Mouse (Mus musculus) limb, embryonic 12.5 days (tissue): ENCODE data around the gene Reln. TPM values are rescaled to one million over a fixed set of nuclear protein-coding genes. Genes with fewer than 3 reads are reported as not detected.

Experiments used
- ATAC-seq: fragments of 200-750 bp; cut with Nextera tagmentation; 2 replicates; pipeline ENCODE4 v1.8.0; 2017; ENCODE audit warnings: low read depth, moderate TSS enrichment; ENCODE audit not compliant: insufficient number of reproducible peaks, insufficient read depth, low FRiP score, low TSS enrichment
- H3K27ac ChIP-seq: fragments of 300-500 bp; sonication (generic); 2 replicates; pipeline ENCODE4 v1.5.1; 2016; ENCODE audit warnings: mild to moderate bottlenecking, moderate library complexity
- H3K27me3 ChIP-seq: fragments of 300-500 bp; sonication (generic); 2 replicates; pipeline ENCODE4 v1.6.1; 2016; ENCODE audit warnings: mild to moderate bottlenecking, moderate library complexity
- H3K36me3 ChIP-seq: fragments of 300-500 bp; sonication (generic); 2 replicates; pipeline ENCODE4 v1.6.1; 2016; ENCODE audit warnings: mild to moderate bottlenecking, moderate library complexity
- H3K4me1 ChIP-seq: fragments of 300-500 bp; sonication (generic); replicated peaks from 2 replicates; pipeline ENCODE4 v1.6.1; 2016
- H3K4me2 ChIP-seq: fragments of 300-500 bp; sonication (generic); 2 replicates; pipeline ENCODE4 v1.6.1; 2016; ENCODE audit warnings: mild to moderate bottlenecking, moderate library complexity
- H3K4me3 ChIP-seq: fragments of 300-500 bp; sonication (generic); replicated peaks from 2 replicates; pipeline ENCODE4 v1.5.1; 2016; ENCODE audit warnings: mild to moderate bottlenecking
- H3K9ac ChIP-seq: fragments of 300-500 bp; sonication (generic); replicated peaks from 2 replicates; pipeline ENCODE4 v1.6.1; 2016; ENCODE audit warnings: mild to moderate bottlenecking, moderate library complexity
- H3K9me3 ChIP-seq: fragments of 300-500 bp; sonication (generic); 2 replicates; pipeline ENCODE4 v1.6.1; 2016; ENCODE audit warnings: mild to moderate bottlenecking, moderate library complexity
- WGBS: fragments of 180-500 bp; shearing (Covaris S2); methylation state at CpG from one replicate; pipeline ENCODE4 v1.1.7; 2016; 5-methylcytosine and 5-hydroxymethylcytosine counted together
- polyA plus RNA-seq: library from polyadenylated mRNA; unstranded; fragments of >200 nt; fragmentation: Nextera tagmentation; extraction: Ambion mirVana; gene quantifications from 2 replicates; pipeline ENCODE4 v1.2.1, GENCODE M21; 2016

Gene Reln
- polyA plus RNA-seq, 1 experiment from 2014 or later: 1.7 TPM

DNA sequence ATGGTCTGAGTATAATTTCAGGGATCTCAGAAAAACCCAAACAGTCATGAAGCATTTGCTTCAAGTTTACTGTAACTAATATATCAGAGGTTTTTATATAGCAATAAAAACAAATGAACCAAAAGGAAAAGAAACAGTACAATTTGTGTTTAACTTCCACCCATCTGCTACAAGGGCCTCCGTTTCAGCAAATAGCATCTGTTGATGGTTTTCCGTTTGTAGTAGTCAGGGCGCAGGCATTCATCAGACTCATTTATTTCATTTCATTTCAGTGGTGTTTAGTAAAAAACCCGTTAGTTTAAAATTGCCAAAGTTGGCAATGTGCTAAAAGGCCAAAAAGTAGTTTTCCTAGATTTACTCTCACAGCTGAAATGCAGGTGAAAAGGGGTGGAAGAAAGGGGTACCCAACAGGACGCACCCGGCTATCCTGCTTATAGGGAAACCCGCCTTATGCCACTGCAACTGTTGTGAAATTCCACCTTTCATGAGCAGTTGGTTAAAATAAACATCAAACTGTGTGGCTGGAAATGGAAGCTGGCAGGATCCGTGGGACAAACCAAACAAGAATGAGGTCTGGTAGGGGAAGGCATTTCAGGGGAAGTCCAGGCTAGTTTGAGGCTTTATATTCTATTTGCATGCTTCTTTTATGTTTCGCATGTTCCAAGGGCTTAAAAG lies 237.6 kb downstream of the Reln start:
- no peak overlapping the region for H3K9ac ChIP-seq
- no peaks in the 10 kb centered on the region; the same call in 1 of the 2 replicates for H3K4me1 ChIP-seq
- H3K4me3 ChIP-seq: no peak overlapping the region
- H3K27ac ChIP-seq: no peak overlapping the region
- WGBS: 70% methylated on average over 9 of the region's 9 CpGs
- H3K9me3 ChIP-seq: no peaks in the 10 kb centered on the region
- H3K36me3 ChIP-seq: no peaks in the 10 kb centered on the region
- H3K4me2 ChIP-seq: no peak overlapping the region
- H3K27me3 ChIP-seq: no peaks in the 10 kb centered on the region
- ATAC-seq: no peak

DNA sequence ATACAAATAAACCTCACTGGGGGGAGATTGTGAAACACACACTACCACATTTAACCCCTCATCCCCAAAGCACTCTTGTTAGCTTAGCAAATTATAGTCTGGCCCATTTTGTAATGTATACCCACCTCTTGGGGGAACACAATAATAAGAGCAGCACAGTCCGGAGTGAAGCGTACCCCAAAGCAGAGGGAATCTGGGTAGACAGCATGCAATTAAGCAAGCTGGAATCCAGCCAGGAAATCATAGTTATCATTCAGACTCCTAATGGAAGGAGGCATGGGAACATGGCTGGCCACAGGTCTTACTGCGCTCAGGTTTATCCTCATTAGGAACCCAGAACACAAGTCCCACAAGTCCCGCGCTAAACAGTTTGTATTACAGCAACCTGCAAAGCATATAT lies 249.5 kb downstream of the Reln start:
- Histone ChIP-seq H3K9me3 (no peaks in the 10 kb centered on the region), H3K27me3 (no peaks in the 10 kb centered on the region), H3K27ac (no peak overlapping the region), H3K9ac (no peak overlapping the region), H3K36me3 (no peaks in the 10 kb centered on the region), H3K4me2 (no peak overlapping the region), H3K4me3 (no peak overlapping the region), H3K4me1 (peaks cover 5% of the 10 kb centered on the region; the same call in 1 of the 2 replicates)
- no peak for ATAC-seq
- 88% methylated on average over 5 of the region's 5 CpGs for WGBS

DNA sequence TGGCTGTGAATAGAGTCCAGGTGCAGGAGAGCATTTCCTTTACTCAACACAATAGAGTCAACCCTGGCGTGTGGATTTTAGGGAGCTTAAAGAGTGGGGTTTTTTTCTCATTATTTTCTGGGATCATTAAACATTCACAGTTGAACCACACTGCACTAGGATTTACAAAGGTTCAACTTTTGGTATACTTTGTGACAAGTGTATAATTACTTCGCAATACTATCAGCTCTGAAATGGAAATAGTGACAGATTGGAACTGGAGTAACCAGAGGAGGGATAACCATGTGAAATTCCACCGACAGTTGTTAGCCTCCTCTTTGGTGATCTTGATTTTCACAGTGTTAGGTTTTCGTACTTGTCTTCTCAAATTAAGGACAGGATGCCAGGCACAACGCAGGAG lies 250.5 kb downstream of the Reln start:
- H3K4me2 ChIP-seq: no peak overlapping the region

DNA sequence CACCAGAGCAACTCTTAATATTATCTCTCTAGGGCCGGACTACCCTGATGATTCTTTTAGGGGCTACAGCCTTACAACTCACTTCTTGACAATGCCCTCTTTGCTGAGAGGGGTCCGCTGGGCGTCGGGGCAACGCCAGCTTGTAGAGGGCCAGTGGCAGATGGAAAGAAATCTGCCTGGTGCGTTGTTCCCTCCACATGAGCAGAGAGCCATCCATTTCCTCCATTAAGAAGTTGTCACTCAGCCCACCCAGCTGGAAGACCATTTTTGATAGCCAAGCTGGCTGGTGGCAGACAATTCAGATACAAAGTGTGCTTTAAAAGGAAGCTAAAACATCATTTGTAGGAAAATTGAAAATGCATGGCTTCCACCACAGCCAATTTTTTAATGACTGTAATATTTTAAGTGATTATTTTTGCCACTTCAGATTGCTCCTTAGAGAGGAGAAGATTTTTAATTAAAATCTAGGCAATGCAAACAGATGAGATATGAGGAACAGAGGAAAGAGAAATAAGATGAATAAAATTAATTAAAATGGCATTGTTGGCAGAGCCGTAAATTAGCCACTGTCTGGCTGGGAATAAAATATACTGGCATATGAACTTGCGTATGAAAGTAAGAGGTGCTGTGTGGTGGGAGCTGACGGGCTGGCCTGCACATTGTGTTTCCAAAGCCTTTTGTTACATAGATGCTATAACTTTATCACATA lies 251.2 kb downstream of the Reln start:
- no peak overlapping the region for H3K9ac ChIP-seq
- no peaks in the 10 kb centered on the region for H3K27me3 ChIP-seq
- ATAC-seq: no peak
- H3K4me3 ChIP-seq: no peak overlapping the region
- peaks cover 3% of the 10 kb centered on the region; the same call in 1 of the 2 replicates for H3K4me1 ChIP-seq
- no peaks in the 10 kb centered on the region for H3K36me3 ChIP-seq
- H3K9me3 ChIP-seq: no peaks in the 10 kb centered on the region
- H3K27ac ChIP-seq: no peak overlapping the region
- WGBS: 56% methylated on average over 9 of the region's 9 CpGs
- no peak overlapping the region for H3K4me2 ChIP-seq

More for the DNA sequence above, 250.5 kb downstream of the Reln start:
- Histone ChIP-seq H3K4me1 (peaks cover 3% of the 10 kb centered on the region; the same call in 1 of the 2 replicates), H3K9ac (no peak overlapping the region), H3K27me3 (no peaks in the 10 kb centered on the region), H3K4me3 (no peak overlapping the region), H3K27ac (no peak overlapping the region), H3K36me3 (no peaks in the 10 kb centered on the region), H3K9me3 (no peaks in the 10 kb centered on the region)
- ATAC-seq: no peak
- 71% methylated on average over 5 of the region's 5 CpGs for WGBS

DNA sequence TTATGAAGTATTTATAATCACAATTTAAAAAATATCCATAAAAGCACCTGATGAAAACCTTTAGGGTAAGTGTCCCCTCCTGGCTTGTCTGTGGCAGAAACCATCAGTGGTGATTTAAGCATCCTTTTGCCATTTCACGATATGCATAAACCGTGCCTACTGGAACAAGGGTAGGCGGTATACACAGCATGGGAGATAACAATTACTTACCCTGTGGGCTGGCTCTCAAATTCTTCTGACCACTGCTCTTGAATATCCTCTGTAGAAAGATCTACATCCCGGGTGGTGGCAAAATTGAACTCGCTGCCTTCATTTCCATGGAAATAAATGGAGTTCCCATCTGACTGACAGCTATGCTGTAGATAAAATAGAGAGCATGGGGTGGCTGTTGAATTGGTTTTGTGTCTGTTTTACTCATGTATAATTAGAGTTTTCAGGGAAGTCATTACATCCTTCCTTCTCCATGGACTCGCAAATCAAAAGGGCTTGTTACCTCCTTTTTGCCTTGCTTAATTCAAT lies 264.0 kb downstream of the Reln start:
- WGBS: 94% methylated on average over 6 of the region's 6 CpGs
- Histone ChIP-seq H3K4me2 (no peak overlapping the region), H3K9ac (no peak overlapping the region), H3K4me3 (no peak overlapping the region), H3K4me1 (no peaks in the 10 kb centered on the region), H3K36me3 (no peaks in the 10 kb centered on the region), H3K9me3 (no peaks in the 10 kb centered on the region), H3K27ac (no peak overlapping the region), H3K27me3 (no peaks in the 10 kb centered on the region)
- ATAC-seq: no peak

DNA sequence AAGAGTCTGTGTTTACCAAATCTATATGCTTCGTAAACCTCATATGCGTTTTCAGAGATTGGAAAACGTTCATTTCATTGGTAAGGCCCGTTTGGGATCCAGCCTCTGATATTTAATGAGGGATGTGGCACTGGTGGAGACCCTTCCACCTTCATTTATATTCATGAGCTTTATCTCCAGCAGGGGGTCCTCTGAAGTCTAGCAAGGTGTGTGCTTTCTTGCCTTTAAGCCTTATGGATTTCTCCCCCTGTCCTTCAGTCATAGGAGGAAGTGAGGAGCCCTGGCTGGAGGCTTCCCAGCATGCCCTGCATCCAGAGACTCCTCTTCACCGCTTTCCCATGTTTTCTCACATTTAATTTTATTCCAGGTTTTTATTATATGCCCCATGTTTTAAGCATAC lies 269.5 kb downstream of the Reln start:
- no peak overlapping the region for H3K4me3 ChIP-seq
- WGBS: 62% methylated on average over 5 of the region's 5 CpGs
- ATAC-seq: no peak
- H3K27me3 ChIP-seq: no peaks in the 10 kb centered on the region
- H3K27ac ChIP-seq: no peak overlapping the region
- H3K4me1 ChIP-seq: no peaks in the 10 kb centered on the region
- no peak overlapping the region for H3K9ac ChIP-seq
- H3K36me3 ChIP-seq: no peaks in the 10 kb centered on the region
- H3K4me2 ChIP-seq: no peak overlapping the region
- H3K9me3 ChIP-seq: peaks cover 3% of the 10 kb centered on the region; the same call in 1 of the 2 replicates

DNA sequence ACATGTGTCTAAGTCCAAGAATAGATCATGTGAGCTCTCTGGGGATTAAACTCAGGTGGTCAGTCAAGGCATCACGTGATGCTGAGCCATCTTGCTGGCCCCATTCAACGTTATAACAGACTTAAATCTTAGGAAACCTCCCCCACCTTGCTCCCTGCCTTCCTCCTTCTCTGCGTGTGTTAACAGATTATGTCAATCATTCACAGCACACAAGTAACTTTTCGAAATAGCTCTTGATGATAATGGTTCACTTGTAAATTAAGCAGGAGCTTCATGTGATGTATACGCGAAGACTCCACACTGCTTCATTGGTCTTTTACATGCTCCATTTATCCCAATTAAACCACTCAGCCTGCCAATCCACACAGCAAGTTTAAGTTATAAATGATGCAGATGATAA lies 271.9 kb downstream of the Reln start:
- H3K9ac ChIP-seq: no peak overlapping the region
- no peak overlapping the region for H3K4me2 ChIP-seq
- no peaks in the 10 kb centered on the region for H3K4me1 ChIP-seq
- peaks cover 3% of the 10 kb centered on the region; the same call in 1 of the 2 replicates for H3K9me3 ChIP-seq
- no peak for ATAC-seq
- no peak overlapping the region for H3K27ac ChIP-seq
- no peaks in the 10 kb centered on the region for H3K27me3 ChIP-seq
- no peaks in the 10 kb centered on the region for H3K36me3 ChIP-seq
- 87% methylated on average over 6 of the region's 6 CpGs for WGBS
- H3K4me3 ChIP-seq: no peak overlapping the region

DNA sequence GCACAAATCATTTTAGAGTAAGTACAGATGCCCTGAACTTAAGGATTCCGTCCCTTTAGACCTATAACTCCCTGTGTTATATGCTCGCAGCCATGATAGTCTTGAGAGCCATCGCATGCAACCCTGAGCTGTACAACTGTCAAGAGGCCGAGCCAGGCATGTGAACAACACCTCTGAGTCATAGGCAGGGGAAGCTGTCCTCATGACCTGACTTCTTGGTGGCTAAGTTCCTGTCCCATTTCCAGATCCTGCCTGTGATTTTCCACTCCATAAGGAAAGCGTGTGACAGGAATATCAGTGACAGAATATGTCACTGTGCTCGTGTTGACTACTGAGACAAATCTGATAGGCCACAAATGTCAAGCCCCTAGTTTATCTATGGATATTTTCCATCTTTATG lies 285.3 kb downstream of the Reln start:
- Histone ChIP-seq H3K4me3 (no peak overlapping the region), H3K27me3 (no peaks in the 10 kb centered on the region), H3K27ac (no peak overlapping the region), H3K9ac (no peak overlapping the region), H3K4me2 (no peak overlapping the region), H3K36me3 (no peaks in the 10 kb centered on the region), H3K4me1 (no peaks in the 10 kb centered on the region), H3K9me3 (no peaks in the 10 kb centered on the region)
- 70% methylated on average over 6 of the region's 6 CpGs for WGBS
- no peak for ATAC-seq

DNA sequence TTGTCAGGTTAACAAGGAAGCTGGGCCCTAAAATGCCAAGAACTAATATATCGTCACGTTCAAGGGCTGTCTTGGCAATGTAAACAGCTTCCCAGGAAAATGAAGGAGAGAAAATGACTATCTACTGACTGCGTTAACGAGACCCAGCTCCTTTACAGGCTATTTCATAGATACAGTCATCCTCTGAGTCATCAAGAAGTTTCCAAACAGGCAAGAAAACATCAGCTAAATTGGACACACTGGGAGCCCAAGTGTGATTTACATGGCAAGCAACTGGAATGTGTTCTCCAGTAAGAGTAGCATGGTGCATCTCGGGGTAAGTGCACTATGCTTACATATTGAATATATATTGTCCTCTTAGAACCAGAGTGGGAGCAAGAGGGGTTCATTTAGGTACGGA lies 302.7 kb downstream of the Reln start:
- no peak for ATAC-seq
- no peak overlapping the region for H3K4me3 ChIP-seq
- 0 out of 2 replicates have a peak, but pooled peaks cover 7% of the 10 kb centered on the region for H3K27me3 ChIP-seq
- no peak overlapping the region for H3K9ac ChIP-seq
- 83% methylated on average over 6 of the region's 6 CpGs for WGBS
- H3K4me2 ChIP-seq: no peak overlapping the region
- H3K36me3 ChIP-seq: no peaks in the 10 kb centered on the region
- no peak overlapping the region for H3K27ac ChIP-seq
- H3K4me1 ChIP-seq: no peaks in the 10 kb centered on the region
- no peaks in the 10 kb centered on the region for H3K9me3 ChIP-seq

DNA sequence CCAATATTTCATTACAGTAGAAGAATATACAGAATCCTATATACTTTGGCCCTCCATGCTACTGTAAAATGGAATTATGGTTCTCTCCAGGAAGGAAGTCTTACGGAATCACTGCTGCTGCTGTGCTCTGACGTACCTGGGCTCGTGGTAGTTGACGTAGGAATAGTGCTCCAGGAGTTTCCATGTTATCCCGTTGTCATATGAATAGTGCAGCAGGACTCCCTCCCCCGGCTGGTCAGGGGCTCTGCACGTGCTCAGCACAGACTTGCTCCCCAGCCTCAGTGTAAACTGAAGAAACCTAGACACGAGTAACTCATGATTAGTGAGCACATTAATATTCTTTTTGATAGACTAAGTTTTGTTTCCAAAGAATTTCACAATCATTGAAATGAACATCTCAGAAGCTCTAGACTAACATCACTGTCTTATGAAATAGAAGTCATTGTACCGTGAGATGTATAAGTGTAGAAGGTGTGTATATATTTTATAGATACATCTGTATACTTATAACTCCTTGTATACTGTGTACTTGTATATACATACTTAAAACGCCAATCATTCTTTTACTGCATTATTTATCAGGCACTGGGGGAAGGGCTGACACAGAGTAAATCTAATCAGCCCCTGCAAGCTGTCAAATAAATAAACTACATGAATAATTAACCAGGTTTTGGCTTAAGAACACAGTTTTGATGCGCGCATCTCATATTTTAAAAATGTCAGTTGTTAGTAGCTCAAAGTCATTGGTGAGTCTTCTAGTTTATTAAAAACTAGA lies 304.9 kb downstream of the Reln start:
- H3K27me3 ChIP-seq: no peaks in the 10 kb centered on the region; the same call in 1 of the 2 replicates
- no peaks in the 10 kb centered on the region for H3K36me3 ChIP-seq
- no peak overlapping the region for H3K4me2 ChIP-seq
- H3K27ac ChIP-seq: no peak overlapping the region
- no peak for ATAC-seq
- 89% methylated on average over 12 of the region's 12 CpGs for WGBS
- no peaks in the 10 kb centered on the region for H3K9me3 ChIP-seq
- no peak overlapping the region for H3K9ac ChIP-seq
- H3K4me3 ChIP-seq: no peak overlapping the region
- no peaks in the 10 kb centered on the region for H3K4me1 ChIP-seq

DNA sequence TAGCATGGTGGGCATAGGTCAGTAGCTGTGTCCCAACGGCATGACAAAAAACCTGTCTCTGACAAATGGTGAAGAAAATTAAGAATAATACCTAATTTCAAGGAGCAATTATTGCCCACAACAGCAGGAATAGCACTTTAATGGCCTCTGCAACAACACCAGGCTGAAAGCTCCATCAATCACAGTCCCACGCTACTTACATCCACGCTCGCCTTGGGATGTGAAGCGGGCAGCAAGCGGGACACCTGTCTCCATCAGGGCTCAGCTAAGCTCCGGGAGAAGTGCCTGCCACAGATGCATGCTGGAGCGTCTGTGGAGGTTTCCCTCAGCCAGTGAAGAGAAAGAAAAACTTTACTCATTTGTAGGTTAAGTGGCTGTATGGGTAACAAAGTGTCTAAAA lies 309.3 kb downstream of the Reln start:
- H3K4me1 ChIP-seq: peaks cover 7% of the 10 kb centered on the region
- no peak for ATAC-seq
- H3K4me3 ChIP-seq: no peak overlapping the region
- H3K36me3 ChIP-seq: no peaks in the 10 kb centered on the region
- no peak overlapping the region for H3K4me2 ChIP-seq
- H3K27me3 ChIP-seq: no peaks in the 10 kb centered on the region; the same call in 1 of the 2 replicates
- H3K9me3 ChIP-seq: no peaks in the 10 kb centered on the region
- H3K9ac ChIP-seq: no peak overlapping the region
- 51% methylated on average over 8 of the region's 8 CpGs for WGBS
- H3K27ac ChIP-seq: no peak overlapping the region
